Mouse (Mus musculus) kidney, adult 8-10 months (tissue): Measurements from ENCODE around the gene Abcf2.

Source experiments
- DNase-seq, 2 experiments: peaks; one replicate each; pipeline ENCODE4 v3.0.0; 2022

The Abcf2 gene

GRCm38 (mm10) chr5:24526190-24526888, 50.9 kb downstream of the Abcf2 start:
- no peak for DNase-seq

- no peak for DNase-seq
Measured at GRCm38 (mm10) chr5:24525360-24526189, 51.7 kb downstream of the Abcf2 start.

- DNase-seq, result no peak
Measured at GRCm38 (mm10) chr5:24524522-24524921, 52.7 kb downstream of the Abcf2 start.

- DNase-seq, result no peak
Measured at GRCm38 (mm10) chr5:24523806-24524205, 53.5 kb downstream of the Abcf2 start.

- DNase-seq, result no peak
Measured at GRCm38 (mm10) chr5:24521366-24521765, 55.9 kb downstream of the Abcf2 start.
